Mouse (Mus musculus) stomach, embryonic 14.5 days (tissue): ENCODE results near the gene Optc. TPM values are rescaled to one million over a fixed set of nuclear protein-coding genes. Genes with fewer than 3 reads are reported as not detected.

Experiments used
- ATAC-seq: fragments of 200-750 bp; cut with Nextera tagmentation; 2 replicates; pipeline ENCODE4 v1.8.0; 2017; ENCODE audit warnings: low read depth, moderate TSS enrichment; ENCODE audit not compliant: insufficient number of reproducible peaks, insufficient read depth, low FRiP score
- H3K27ac ChIP-seq: fragments of 300-500 bp; sonication (generic); 2 replicates; pipeline ENCODE4 v1.5.1; 2014; ENCODE audit warnings: mild to moderate bottlenecking, low read length, moderate library complexity, mixed read lengths
- H3K27me3 ChIP-seq: fragments of 300-500 bp; sonication (generic); 2 replicates; pipeline ENCODE4 v1.6.1; 2014; ENCODE audit warnings: low read length, control low read depth, mixed read lengths; ENCODE audit not compliant: control insufficient read depth, insufficient read depth
- H3K36me3 ChIP-seq: fragments of 300-500 bp; sonication (generic); 2 replicates; pipeline ENCODE4 v1.6.1; 2014; ENCODE audit warnings: mild to moderate bottlenecking, control low read depth, low read length, moderate library complexity, mixed read lengths; ENCODE audit not compliant: control insufficient read depth, insufficient read depth
- H3K4me1 ChIP-seq: fragments of 300-500 bp; sonication (generic); 2 replicates; pipeline ENCODE4 v1.6.1; 2014; ENCODE audit warnings: low read length, control low read depth, mixed read lengths; ENCODE audit not compliant: control insufficient read depth, insufficient read depth
- H3K4me2 ChIP-seq: fragments of 300-500 bp; sonication (generic); replicated peaks from 2 replicates; pipeline ENCODE4 v1.6.1; 2014; ENCODE audit warnings: low read depth, low read length, control low read depth
- H3K4me3 ChIP-seq: fragments of 300-500 bp; sonication (generic); 2 replicates; pipeline ENCODE4 v1.5.1; 2014; ENCODE audit warnings: low read depth, low read length, control low read depth
- H3K9ac ChIP-seq: fragments of 300-500 bp; sonication (generic); replicated peaks from 2 replicates; pipeline ENCODE4 v1.6.1; 2014; ENCODE audit warnings: low read depth, mild to moderate bottlenecking, control low read depth, low read length, moderate library complexity, mixed read lengths
- H3K9me3 ChIP-seq: fragments of 300-500 bp; sonication (generic); 2 replicates; pipeline ENCODE4 v1.6.1; 2016; ENCODE audit warnings: low read depth, low read length, control low read depth; ENCODE audit not compliant: control insufficient read depth
- WGBS: fragments of 180-500 bp; shearing (Covaris S2); extraction: QIAGEN DNeasy Blood & Tissue Kit; methylation state at CpG from one replicate; pipeline ENCODE4 v1.1.7; 2014; 5-methylcytosine and 5-hydroxymethylcytosine counted together
- polyA plus RNA-seq: library from polyadenylated mRNA; unstranded; fragments of >200 nt; fragmentation: Nextera tagmentation; extraction: Ambion mirVana; gene quantifications from 2 replicates; pipeline ENCODE4 v1.2.1, GENCODE M21; 2014

Optc gene
- polyA plus RNA-seq, 1 experiment from 2014 or later, result 1.8 TPM

DNA sequence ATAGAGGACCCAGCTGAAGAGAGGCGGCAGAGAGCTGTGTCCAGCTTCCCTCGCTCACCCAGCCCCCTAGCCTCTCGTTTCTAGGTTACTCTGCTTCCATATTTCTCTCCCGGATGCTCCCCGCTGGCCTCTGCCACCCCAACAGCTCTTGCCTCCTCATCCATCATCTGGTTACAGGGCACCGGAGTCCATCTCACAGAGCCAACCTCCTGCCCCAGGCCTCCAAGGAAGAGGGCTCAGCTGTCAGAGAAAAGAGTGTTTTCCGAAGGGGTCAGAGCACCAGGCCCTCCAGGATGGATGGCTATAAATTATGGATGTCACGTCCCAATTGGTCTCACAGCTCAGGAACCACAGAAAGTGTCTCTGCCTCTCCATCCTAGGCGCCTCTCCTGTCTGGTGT lies 23.1 kb downstream of the Optc start:
- peaks cover 22% of the 10 kb centered on the region for H3K4me1 ChIP-seq
- no peak overlapping the region for H3K4me2 ChIP-seq
- H3K9me3 ChIP-seq, result no peaks in the 10 kb centered on the region
- H3K36me3 ChIP-seq, result no peaks in the 10 kb centered on the region
- no peak for ATAC-seq
- no peaks in the 10 kb centered on the region for H3K27me3 ChIP-seq
- no peak overlapping the region for H3K4me3 ChIP-seq
- H3K9ac ChIP-seq, result no peak overlapping the region
- 43% methylated on average over 9 of the region's 9 CpGs for WGBS
- H3K27ac ChIP-seq, result no peak overlapping the region

GRCm38 (mm10) chr1:133884090-133884489 lies 23.7 kb downstream of the Optc start:
- Histone ChIP-seq H3K4me3 (no peak overlapping the region), H3K36me3 (no peaks in the 10 kb centered on the region), H3K9me3 (no peaks in the 10 kb centered on the region), H3K9ac (no peak overlapping the region), H3K27ac (no peak overlapping the region), H3K27me3 (no peaks in the 10 kb centered on the region), H3K4me2 (no peak overlapping the region), H3K4me1 (peaks cover 15% of the 10 kb centered on the region; the same call in 1 of the 2 replicates)
- WGBS, result 47% methylated on average over 6 of the region's 6 CpGs
- no peak for ATAC-seq

DNA sequence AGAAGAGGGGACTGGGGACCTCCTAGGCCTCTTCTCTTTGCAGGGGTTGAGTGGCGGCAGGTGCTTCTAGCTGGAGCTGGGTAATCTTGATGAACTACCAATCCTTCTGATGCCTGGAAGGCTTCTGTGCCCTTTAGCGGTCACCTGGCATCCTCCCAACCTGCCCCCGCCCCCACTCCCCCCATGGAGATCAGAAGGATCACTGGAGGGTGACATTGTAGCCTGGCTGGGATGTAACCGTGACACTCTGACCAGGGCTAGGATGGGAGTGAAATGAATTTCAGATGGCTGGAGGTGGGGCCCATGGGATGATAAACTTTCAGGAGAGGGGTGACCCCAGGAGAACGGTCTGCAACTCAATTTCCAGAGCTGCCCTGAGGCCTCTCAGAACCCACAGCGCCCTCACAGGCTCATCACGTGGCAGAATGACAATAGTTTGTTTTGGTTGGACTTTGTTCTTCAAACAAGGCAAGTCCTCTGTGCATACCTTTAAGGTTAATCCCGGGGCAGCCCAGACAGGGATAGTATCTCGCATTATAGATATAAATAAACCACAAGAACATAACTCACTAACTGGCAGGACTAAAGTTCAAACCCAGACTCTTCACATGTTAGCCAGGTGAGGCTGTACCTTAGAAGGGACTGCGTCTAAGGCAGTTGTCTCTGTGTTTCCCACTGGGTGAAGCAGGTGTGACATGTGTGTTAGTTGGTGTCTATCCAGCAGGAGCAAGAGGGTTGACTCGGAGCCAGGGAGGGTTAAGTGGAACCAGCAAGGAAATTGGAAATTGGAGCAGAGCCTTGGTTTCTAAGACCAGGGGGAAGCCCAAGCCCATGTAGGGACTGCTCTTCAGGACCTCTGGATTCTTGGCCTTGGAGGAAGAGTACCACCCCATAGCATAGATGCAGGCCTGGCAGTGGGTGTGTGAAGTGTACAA lies 25.2 kb downstream of the Optc start:
- H3K4me3 ChIP-seq, result no peak overlapping the region
- ATAC-seq, result no peak
- H3K9ac ChIP-seq, result no peak overlapping the region
- no peaks in the 10 kb centered on the region for H3K36me3 ChIP-seq
- WGBS, result 44% methylated on average over 11 of the region's 11 CpGs
- no peak overlapping the region for H3K27ac ChIP-seq
- H3K9me3 ChIP-seq, result no peaks in the 10 kb centered on the region
- H3K4me1 ChIP-seq, result peaks cover 11% of the 10 kb centered on the region; the same call in 1 of the 2 replicates
- H3K27me3 ChIP-seq, result no peaks in the 10 kb centered on the region
- H3K4me2 ChIP-seq, result no peak overlapping the region

- Histone ChIP-seq H3K9ac (no peak overlapping the region), H3K4me3 (no peak overlapping the region), H3K4me2 (no peak overlapping the region), H3K9me3 (no peaks in the 10 kb centered on the region), H3K27ac (no peak overlapping the region), H3K36me3 (no peaks in the 10 kb centered on the region), H3K27me3 (no peaks in the 10 kb centered on the region), H3K4me1 (peaks cover 5% of the 10 kb centered on the region; the same call in 1 of the 2 replicates)
- no peak for ATAC-seq
- WGBS, result 45% methylated on average over 6 of the region's 6 CpGs
Measured at GRCm38 (mm10) chr1:133881813-133882212, 26.0 kb downstream of the Optc start.

GRCm38 (mm10) chr1:133878825-133879423 lies 28.9 kb downstream of the Optc start:
- H3K4me1 ChIP-seq, result peaks cover 5% of the 10 kb centered on the region; the same call in 1 of the 2 replicates
- no peaks in the 10 kb centered on the region for H3K36me3 ChIP-seq
- no peaks in the 10 kb centered on the region for H3K27me3 ChIP-seq
- ATAC-seq, result no peak
- H3K9ac ChIP-seq, result no peak overlapping the region
- H3K4me2 ChIP-seq, result no peak overlapping the region
- H3K27ac ChIP-seq, result no peak overlapping the region
- H3K4me3 ChIP-seq, result no peak overlapping the region
- H3K9me3 ChIP-seq, result no peaks in the 10 kb centered on the region
- 55% methylated on average over 12 of the region's 12 CpGs for WGBS

GRCm38 (mm10) chr1:133876936-133877335 lies 30.9 kb downstream of the Optc start:
- 85% methylated on average over 7 of the region's 7 CpGs for WGBS
- Histone ChIP-seq H3K36me3 (no peaks in the 10 kb centered on the region), H3K4me2 (no peak overlapping the region), H3K27me3 (no peaks in the 10 kb centered on the region), H3K9me3 (no peaks in the 10 kb centered on the region), H3K27ac (no peak overlapping the region), H3K4me1 (peaks cover 4% of the 10 kb centered on the region; the same call in 1 of the 2 replicates), H3K9ac (no peak overlapping the region), H3K4me3 (no peak overlapping the region)
- ATAC-seq, result no peak

DNA sequence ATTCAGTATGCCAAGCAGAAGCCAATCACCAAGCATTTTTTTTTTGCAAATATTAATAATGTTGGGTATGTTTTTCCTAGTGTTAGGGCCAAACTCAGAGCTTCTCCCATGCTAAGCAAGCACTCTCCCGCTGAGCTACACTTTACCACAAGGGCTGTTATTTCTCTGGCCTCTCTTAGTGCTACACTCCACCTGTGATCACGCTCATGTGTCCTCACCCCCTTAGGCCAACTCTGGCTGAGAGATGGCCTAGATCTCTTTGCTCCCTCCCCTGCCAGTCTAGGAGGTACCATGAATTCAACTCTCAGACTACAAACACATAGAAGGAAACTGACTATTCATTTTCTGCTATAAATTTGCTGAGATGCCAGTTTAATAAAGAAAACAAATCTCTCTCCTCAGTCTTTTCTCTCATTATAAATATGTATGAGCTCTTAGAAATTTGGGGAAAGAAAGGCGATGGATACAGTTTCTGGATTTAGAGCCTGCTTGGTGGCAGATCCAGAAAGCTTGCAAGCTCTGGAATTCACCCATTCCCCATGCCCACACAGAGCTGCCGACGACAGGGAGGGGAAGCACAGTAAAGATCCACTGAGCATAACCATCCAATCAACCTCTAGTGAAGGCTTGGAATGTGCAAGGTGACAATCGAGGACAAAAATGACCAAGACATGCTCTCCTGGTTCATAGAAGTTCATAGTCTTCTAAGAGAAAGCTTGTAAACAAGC lies 34.5 kb downstream of the Optc start:
- H3K9ac ChIP-seq, result no peak overlapping the region
- no peaks in the 10 kb centered on the region for H3K36me3 ChIP-seq
- no peak overlapping the region for H3K4me2 ChIP-seq
- 80% methylated on average over 6 of the region's 6 CpGs for WGBS
- H3K27ac ChIP-seq, result no peak overlapping the region
- no peak for ATAC-seq
- no peaks in the 10 kb centered on the region for H3K27me3 ChIP-seq
- no peaks in the 10 kb centered on the region for H3K4me1 ChIP-seq
- H3K9me3 ChIP-seq, result no peaks in the 10 kb centered on the region
- no peak overlapping the region for H3K4me3 ChIP-seq

DNA sequence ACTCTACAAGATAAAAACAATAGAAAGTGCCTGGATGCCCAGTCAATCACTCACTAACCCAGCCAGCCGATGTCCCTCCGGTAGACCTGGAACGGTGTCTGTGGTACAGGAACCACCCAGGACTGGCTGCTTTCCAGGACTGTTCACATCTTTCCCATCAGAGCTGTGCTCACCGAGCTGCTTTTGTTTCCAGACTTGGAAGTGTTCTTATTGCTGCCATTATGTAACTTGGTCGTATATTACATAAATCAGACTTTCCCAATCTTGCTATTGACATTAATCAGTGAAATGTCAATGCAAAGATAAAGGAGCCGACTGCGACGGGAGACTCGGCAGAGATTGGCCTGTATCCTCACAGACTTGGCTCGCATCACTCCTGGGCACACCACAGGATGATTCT lies 36.6 kb downstream of the Optc start:
- ATAC-seq, result no peak
- no peak overlapping the region for H3K4me3 ChIP-seq

More for the DNA sequence above, 36.6 kb downstream of the Optc start:
- Histone ChIP-seq H3K36me3 (no peaks in the 10 kb centered on the region), H3K4me2 (no peak overlapping the region), H3K9ac (no peak overlapping the region), H3K27ac (no peak overlapping the region), H3K9me3 (no peaks in the 10 kb centered on the region), H3K4me1 (no peaks in the 10 kb centered on the region), H3K27me3 (no peaks in the 10 kb centered on the region)
- WGBS, result 67% methylated on average over 10 of the region's 10 CpGs
